Mouse (Mus musculus): ENCODE measurements at regions not wholly inside any gene's neighbourhood (a gene's known extent, or its start where the extent isn't known, plus 50 kb on each side); places are given as distances from the start of the nearest gene placed in this dataset.

- DNase-seq (ENCODE audit: inconsistent ontology term): no peak
Measured at GRCm38 (mm10) chr9:118405926-118406518, 72.0 kb upstream of the Eomes start.

- no peak for DNase-seq (ENCODE audit: inconsistent ontology term)
Measured at GRCm38 (mm10) chr9:118416032-118416431, 62.0 kb upstream of the Eomes start.

GRCm38 (mm10) chr9:118416475-118416874 is 61.5 kb upstream of the Eomes start:
- no peak for DNase-seq (ENCODE audit: inconsistent ontology term)

- no peak for DNase-seq (ENCODE audit: inconsistent ontology term)
Measured at GRCm38 (mm10) chr9:118424344-118424743, 53.7 kb upstream of the Eomes start.
